Mouse (Mus musculus): ENCODE data around the gene Ctxn2. TPM values are rescaled to one million over a fixed set of nuclear protein-coding genes. Genes with fewer than 3 reads are reported as not detected.

Gene Ctxn2
- polyA plus RNA-seq (2015; fragmentation: Nextera tagmentation; extraction: Ambion mirVana), result not detected in 2 replicates

GRCm38 (mm10) chr2:125135903-125136811, at the start of gene Ctxn2:
TSS of gene Ctxn2 (plus strand) at chr2:125136692.

GRCm38 (mm10) chr2:125123477-125123852, 13.0 kb upstream of the Ctxn2 start, which contains the start of gene Myef2:
TSS of gene Myef2 (minus strand) at chr2:125123661.

GRCm38 (mm10) chr2:125152388-125152787, 15.9 kb downstream of the Ctxn2 start, which contains the start of gene Slc12a1:
TSS of gene Slc12a1 (plus strand) at chr2:125152505.

Other genes starting within 250 kb of the Ctxn2 start
- 0.38 and 0.79 TPM in 2 replicates for gene Slc24a5, start 68.6 kb upstream of the Ctxn2 start, polyA plus RNA-seq (2015; fragmentation: Nextera tagmentation; extraction: Ambion mirVana)
- 22.9 and 23.4 TPM in 2 replicates for gene Myef2, start 13.0 kb upstream of the Ctxn2 start, polyA plus RNA-seq (2015; fragmentation: Nextera tagmentation; extraction: Ambion mirVana)
- not detected in 2 replicates for gene Slc12a1, start 15.8 kb downstream of the Ctxn2 start, polyA plus RNA-seq (2015; fragmentation: Nextera tagmentation; extraction: Ambion mirVana)
- 31.8 and 40.3 TPM in 2 replicates for gene Dut, start 110.5 kb downstream of the Ctxn2 start, polyA plus RNA-seq (2015; fragmentation: Nextera tagmentation; extraction: Ambion mirVana)

Data from skeletal muscle tissue, postnatal 0 days (tissue).